Mouse (Mus musculus): ENCODE measurements around the gene Armc6.

DNA sequence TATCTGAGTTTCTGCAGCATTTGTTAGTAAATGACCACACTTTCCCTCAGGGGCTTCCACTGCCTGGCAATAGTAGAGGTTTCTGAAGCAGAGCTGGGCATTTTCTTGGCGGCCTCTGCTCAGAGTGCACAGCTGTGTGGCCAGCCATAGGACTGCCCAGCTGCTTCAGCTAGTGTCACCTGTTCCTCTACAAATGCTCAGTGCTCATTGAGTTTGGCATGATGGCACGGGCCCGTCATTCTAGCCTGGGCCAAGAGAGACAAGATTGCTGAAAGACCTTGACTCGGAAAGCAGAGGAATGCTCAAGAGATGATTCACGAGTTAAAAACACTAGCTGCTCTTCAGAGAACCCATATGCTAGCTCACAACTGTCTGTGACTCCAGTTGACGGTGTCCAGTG, 12.4 kb upstream of the Armc6 start:
- TF ChIP-seq CTCF (IDR thresholded peaks at IDR 0.05; ENCODE audit: borderline replicate concordance, insufficient read depth, low read length), result no peak
- no peak for TF ChIP-seq POLR2A (IDR thresholded peaks at IDR 0.05; ENCODE audit: low read depth, low read length)
